Mouse (Mus musculus) forebrain, embryonic 16.5 days (tissue): ENCODE results near the gene Mettl5. TPM values are rescaled to one million over a fixed set of nuclear protein-coding genes. Genes with fewer than 3 reads are reported as not detected.
A peak's percentile ranks its signal among the peaks of the same experiment; 100 is the strongest.

Experiments used
- ATAC-seq: fragments of 200-750 bp; cut with Nextera tagmentation; 2 replicates; pipeline ENCODE4 v1.8.0; 2017; ENCODE audit warnings: mild to moderate bottlenecking, moderate library complexity
- H3K27ac ChIP-seq: fragments of 300-500 bp; sonication (generic); 2 replicates; pipeline ENCODE4 v1.5.1; 2014; ENCODE audit warnings: low read length, control low read depth
- H3K27me3 ChIP-seq: fragments of 300-500 bp; sonication (generic); replicated peaks from 2 replicates; pipeline ENCODE4 v1.6.1; 2014; ENCODE audit warnings: low read length; ENCODE audit not compliant: control insufficient read depth, insufficient read depth
- H3K36me3 ChIP-seq: fragments of 300-500 bp; sonication (generic); 2 replicates; pipeline ENCODE4 v1.6.1; 2014; ENCODE audit not compliant: control insufficient read depth, insufficient read depth
- H3K4me1 ChIP-seq: fragments of 300-500 bp; sonication (generic); replicated peaks from 2 replicates; pipeline ENCODE4 v1.6.1; 2014; ENCODE audit warnings: low read length; ENCODE audit not compliant: control insufficient read depth, insufficient read depth
- H3K4me2 ChIP-seq: fragments of 300-500 bp; sonication (generic); 2 replicates; pipeline ENCODE4 v1.6.1; 2014; ENCODE audit warnings: mild to moderate bottlenecking, low read length, control low read depth
- H3K4me3 ChIP-seq: fragments of 300-500 bp; sonication (generic); replicated peaks from 2 replicates; pipeline ENCODE4 v1.5.1; 2014; ENCODE audit warnings: mild to moderate bottlenecking, low read length, control low read depth
- H3K9ac ChIP-seq: fragments of 300-500 bp; sonication (generic); replicated peaks from 2 replicates; pipeline ENCODE4 v1.6.1; 2014; ENCODE audit warnings: low read depth, low read length, control low read depth
- H3K9me3 ChIP-seq: fragments of 300-500 bp; sonication (generic); 2 replicates; pipeline ENCODE4 v1.6.1; 2016; ENCODE audit warnings: low read length; ENCODE audit not compliant: control insufficient read depth
- WGBS: fragments of 180-500 bp; shearing (Covaris S2); extraction: QIAGEN DNeasy Blood & Tissue Kit; methylation state at CpG from one replicate; pipeline ENCODE4 v1.1.7; 2014; 5-methylcytosine and 5-hydroxymethylcytosine counted together
- polyA plus RNA-seq: library from polyadenylated mRNA; unstranded; fragments of >200 nt; fragmentation: Nextera tagmentation; extraction: Ambion mirVana; gene quantifications from 2 replicates; pipeline ENCODE4 v1.2.1, GENCODE M21; 2015

Mettl5 gene
- polyA plus RNA-seq, 1 experiment from 2014 or later = 25.2 TPM

GRCm38 (mm10) chr2:69861485-69862091 lies 23.8 kb downstream of the Mettl5 start, which contains the start of gene Ssb:
TSS of gene Ssb (plus strand) at chr2:69861562.
- H3K9me3 ChIP-seq = no peaks in the 10 kb centered on the region
- H3K9ac ChIP-seq = peak within 1 kb of the TSS; percentile 98
- H3K4me2 ChIP-seq = peak within 1 kb of the TSS; percentile 96
- WGBS = under 1% methylated on average over 66 of the region's 66 CpGs
- ATAC-seq = peak; percentile 98
- no peaks in the 10 kb centered on the region for H3K27me3 ChIP-seq
- H3K4me1 ChIP-seq = peaks cover 10% of the 10 kb centered on the region
- H3K36me3 ChIP-seq = peaks cover 4% of the 10 kb centered on the region
- H3K4me3 ChIP-seq = peak within 1 kb of the TSS; percentile 90
- peak within 1 kb of the TSS; percentile 82 for H3K27ac ChIP-seq

GRCm38 (mm10) chr2:69860972-69861452 lies 24.4 kb downstream of the Mettl5 start:
- peak; percentile 66 for ATAC-seq

GRCm38 (mm10) chr2:69857882-69858281 lies 27.5 kb downstream of the Mettl5 start:
- WGBS = 67% methylated on average over 1 of the region's 1 CpGs
- no peak overlapping the region for H3K27ac ChIP-seq
- no peak overlapping the region for H3K4me3 ChIP-seq
- no peaks in the 10 kb centered on the region for H3K36me3 ChIP-seq
- no peaks in the 10 kb centered on the region for H3K9me3 ChIP-seq
- peaks cover 7% of the 10 kb centered on the region for H3K4me1 ChIP-seq
- no peak overlapping the region for H3K4me2 ChIP-seq
- no peaks in the 10 kb centered on the region for H3K27me3 ChIP-seq
- no peak for ATAC-seq
- H3K9ac ChIP-seq = no peak overlapping the region

More at GRCm38 (mm10) chr2:69860972-69861452, 24.4 kb downstream of the Mettl5 start:
- WGBS = 10% methylated on average over 13 of the region's 13 CpGs
- Histone ChIP-seq H3K4me3 (peak overlapping the region; percentile 90), H3K27me3 (no peaks in the 10 kb centered on the region), H3K36me3 (no peaks in the 10 kb centered on the region), H3K4me2 (peak overlapping the region; percentile 72), H3K9ac (peak overlapping the region; percentile 98), H3K4me1 (peaks cover 10% of the 10 kb centered on the region), H3K27ac (peak overlapping the region; percentile 68), H3K9me3 (no peaks in the 10 kb centered on the region)

GRCm38 (mm10) chr2:69856392-69856791 lies 29.0 kb downstream of the Mettl5 start:
- H3K9ac ChIP-seq = no peak overlapping the region
- H3K4me2 ChIP-seq = no peak overlapping the region
- H3K36me3 ChIP-seq = no peaks in the 10 kb centered on the region
- H3K4me3 ChIP-seq = no peak overlapping the region
- WGBS = 75% methylated on average over 8 of the region's 8 CpGs
- H3K4me1 ChIP-seq = no peaks in the 10 kb centered on the region
- no peaks in the 10 kb centered on the region for H3K27me3 ChIP-seq
- H3K27ac ChIP-seq = no peak overlapping the region
- H3K9me3 ChIP-seq = no peaks in the 10 kb centered on the region
- no peak for ATAC-seq

GRCm38 (mm10) chr2:69851427-69852058 lies 33.9 kb downstream of the Mettl5 start:
- Histone ChIP-seq H3K4me3 (no peak overlapping the region), H3K27ac (no peak overlapping the region), H3K9ac (no peak overlapping the region), H3K9me3 (no peaks in the 10 kb centered on the region), H3K36me3 (no peaks in the 10 kb centered on the region), H3K4me1 (no peaks in the 10 kb centered on the region), H3K27me3 (no peaks in the 10 kb centered on the region), H3K4me2 (no peak overlapping the region)
- no peak for ATAC-seq
- 48% methylated on average over 2 of the region's 2 CpGs for WGBS

- Histone ChIP-seq H3K4me1 (no peaks in the 10 kb centered on the region), H3K9me3 (no peaks in the 10 kb centered on the region), H3K9ac (no peak overlapping the region), H3K4me2 (no peak overlapping the region), H3K27ac (no peak overlapping the region), H3K27me3 (no peaks in the 10 kb centered on the region), H3K4me3 (no peak overlapping the region), H3K36me3 (no peaks in the 10 kb centered on the region)
- ATAC-seq = no peak
- 64% methylated on average over 6 of the region's 6 CpGs for WGBS
Observed at GRCm38 (mm10) chr2:69849215-69849614, 36.2 kb downstream of the Mettl5 start.

GRCm38 (mm10) chr2:69840261-69840660 lies 45.2 kb downstream of the Mettl5 start:
- H3K4me3 ChIP-seq = no peak overlapping the region

GRCm38 (mm10) chr2:69838707-69839106 lies 46.7 kb downstream of the Mettl5 start:
- Histone ChIP-seq H3K4me1 (0 out of 2 replicates have a peak, but pooled peaks cover 2% of the 10 kb centered on the region), H3K9ac (no peak overlapping the region), H3K4me3 (no peak overlapping the region), H3K36me3 (peaks cover 9% of the 10 kb centered on the region), H3K4me2 (no peak overlapping the region), H3K27ac (no peak overlapping the region), H3K27me3 (no peaks in the 10 kb centered on the region), H3K9me3 (no peaks in the 10 kb centered on the region)
- ATAC-seq = no peak

More at GRCm38 (mm10) chr2:69840261-69840660, 45.2 kb downstream of the Mettl5 start:
- H3K27me3 ChIP-seq = no peaks in the 10 kb centered on the region
- no peaks in the 10 kb centered on the region; the same call in 1 of the 2 replicates for H3K36me3 ChIP-seq
- H3K4me2 ChIP-seq = no peak overlapping the region
- 20% methylated on average over 6 of the region's 6 CpGs for WGBS
- 0 out of 2 replicates have a peak, but pooled peaks cover 2% of the 10 kb centered on the region for H3K4me1 ChIP-seq
- ATAC-seq = no peak
- no peak overlapping the region for H3K9ac ChIP-seq
- H3K27ac ChIP-seq = no peak overlapping the region
- no peaks in the 10 kb centered on the region for H3K9me3 ChIP-seq

GRCm38 (mm10) chr2:69837996-69838395 lies 47.4 kb downstream of the Mettl5 start:
- Histone ChIP-seq H3K27me3 (no peaks in the 10 kb centered on the region), H3K27ac (no peak overlapping the region), H3K9me3 (no peaks in the 10 kb centered on the region), H3K9ac (no peak overlapping the region), H3K4me3 (no peak overlapping the region), H3K4me1 (0 out of 2 replicates have a peak, but pooled peaks cover 2% of the 10 kb centered on the region), H3K4me2 (no peak overlapping the region), H3K36me3 (peaks cover 9% of the 10 kb centered on the region)
- WGBS = 28% methylated on average over 3 of the region's 3 CpGs
- no peak for ATAC-seq
